Mouse (Mus musculus): ENCODE data around the gene Washc2. TPM values are rescaled to one million over a fixed set of nuclear protein-coding genes. Genes with fewer than 3 reads are reported as not detected.
A peak's percentile ranks its signal among the peaks of the same experiment; 100 is the strongest.
"Not testable (repeated sequence)": the region's sequence is repeated elsewhere in the genome, so short reads cannot be mapped to it uniquely, and the experiment has no call there.

Washc2 gene
- polyA plus RNA-seq (2015; fragmentation: Nextera tagmentation; extraction: Ambion mirVana): 12.9 and 13.2 TPM in 2 replicates

DNA sequence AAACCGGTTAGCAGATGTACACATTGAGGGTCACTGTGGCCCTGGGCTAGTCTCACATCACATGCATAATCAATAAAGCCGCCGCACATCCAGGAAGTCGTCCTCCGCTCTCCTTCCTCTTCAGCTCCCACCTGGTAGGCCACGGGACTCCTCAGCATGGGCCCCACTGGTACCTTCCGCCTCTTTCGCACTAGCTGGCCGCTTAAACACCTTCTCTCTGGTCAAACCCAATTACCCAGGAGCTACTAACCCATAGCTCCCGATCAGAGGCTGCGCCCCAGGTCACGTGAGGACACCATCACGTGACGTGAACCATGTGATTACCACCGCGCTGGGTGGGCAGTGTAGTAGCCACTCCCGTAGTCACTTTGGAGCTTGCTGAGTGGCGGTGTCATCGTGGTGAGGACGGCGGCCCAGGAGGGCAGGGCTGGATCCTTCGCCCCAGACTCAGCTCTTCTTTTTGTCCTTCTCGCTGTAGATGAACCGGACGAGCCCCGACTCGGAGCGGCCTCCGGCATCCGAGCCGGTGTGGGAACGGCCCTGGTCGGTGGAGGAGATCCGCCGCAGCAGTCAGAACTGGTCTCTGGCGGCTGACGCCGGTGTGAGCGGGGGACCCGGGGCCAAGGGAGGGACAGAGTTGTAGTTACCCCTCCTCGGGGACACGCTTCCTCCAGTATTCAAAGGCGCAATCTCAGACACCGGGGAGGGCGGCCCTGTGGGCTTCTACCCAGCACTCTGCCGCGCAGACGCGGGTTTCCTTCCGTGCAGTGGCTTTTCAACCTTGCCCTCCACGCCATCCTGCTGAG is at the start of gene Washc2:
Gene Washc2 (plus strand): TSS at position 310 of the 806 bp plus-strand sequence.
- peak; percentile 98 for ATAC-seq (ENCODE audit: low read depth)
- Histone ChIP-seq H3K27me3 (ENCODE audit: control insufficient read depth, insufficient read depth, low read depth, low read length) (no peaks in the 10 kb centered on the region), H3K9ac (ENCODE audit: low read depth, low read length) (peak within 1 kb of the TSS; percentile 78), H3K36me3 (ENCODE audit: control insufficient read depth, insufficient read depth) (no peaks in the 10 kb centered on the region), H3K27ac (ENCODE audit: low read length) (peak within 1 kb of the TSS; percentile 67), H3K9me3 (replicated peaks; ENCODE audit: control insufficient read depth, low read length) (no peaks in the 10 kb centered on the region), H3K4me2 (ENCODE audit: low read depth, low read length) (peak within 1 kb of the TSS; percentile 95), H3K4me3 (ENCODE audit: low read depth, low read length) (peak within 1 kb of the TSS; percentile 79), H3K4me1 (ENCODE audit: control insufficient read depth, low read depth, low read length) (peaks cover 11% of the 10 kb centered on the region)
- under 1% methylated on average over 51 of the region's 51 CpGs for WGBS (ENCODE audit: insufficient replicate concordance)

DNA sequence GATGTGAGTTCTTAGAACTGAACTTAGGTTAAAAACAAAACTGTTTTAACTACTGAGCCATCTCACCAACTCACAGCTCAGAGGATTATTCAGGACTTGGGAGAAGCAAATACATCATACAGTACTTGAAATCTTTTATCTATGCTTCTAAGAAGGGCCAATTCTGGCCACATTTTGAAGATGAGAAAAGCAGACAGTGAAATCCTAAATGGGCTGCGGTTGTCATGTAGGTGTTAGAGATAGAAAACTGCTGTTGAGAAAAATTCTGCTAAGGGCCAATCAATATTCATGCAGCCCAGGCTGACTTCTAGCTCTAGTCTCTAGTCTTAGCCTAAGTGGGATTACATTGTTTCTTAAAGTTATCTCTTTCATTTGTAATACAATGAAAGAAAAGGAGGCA is 41.5 kb upstream of the Washc2 start:
- Histone ChIP-seq H3K4me2 (ENCODE audit: low read depth, low read length) (no peak overlapping the region), H3K36me3 (ENCODE audit: control insufficient read depth, insufficient read depth) (no peaks in the 10 kb centered on the region), H3K27me3 (ENCODE audit: control insufficient read depth, insufficient read depth, low read depth, low read length) (no peaks in the 10 kb centered on the region), H3K4me1 (ENCODE audit: control insufficient read depth, low read depth, low read length) (no peaks in the 10 kb centered on the region), H3K9me3 (replicated peaks; ENCODE audit: control insufficient read depth, low read length) (no peaks in the 10 kb centered on the region), H3K4me3 (ENCODE audit: low read depth, low read length) (no peak overlapping the region), H3K9ac (ENCODE audit: low read depth, low read length) (no peak overlapping the region), H3K27ac (ENCODE audit: low read length) (no peak overlapping the region)
- 70% methylated on average over 1 of the region's 1 CpGs for WGBS (ENCODE audit: insufficient replicate concordance)
- no peak for ATAC-seq (ENCODE audit: low read depth)

GRCm38 (mm10) chr6:116173511-116174099 is 34.2 kb upstream of the Washc2 start:
- ATAC-seq (ENCODE audit: low read depth); H3K9me3 ChIP-seq (replicated peaks; ENCODE audit: control insufficient read depth, low read length); H3K4me1 ChIP-seq (ENCODE audit: control insufficient read depth, low read depth, low read length); H3K27me3 ChIP-seq (ENCODE audit: control insufficient read depth, insufficient read depth, low read depth, low read length); H3K36me3 ChIP-seq (ENCODE audit: control insufficient read depth, insufficient read depth); H3K4me2 ChIP-seq (ENCODE audit: low read depth, low read length); H3K4me3 ChIP-seq (ENCODE audit: low read depth, low read length); H3K9ac ChIP-seq (ENCODE audit: low read depth, low read length); H3K27ac ChIP-seq (ENCODE audit: low read length): not testable (repeated sequence)
- WGBS (ENCODE audit: insufficient replicate concordance): 70% methylated on average over 37 of the region's 37 CpGs

DNA sequence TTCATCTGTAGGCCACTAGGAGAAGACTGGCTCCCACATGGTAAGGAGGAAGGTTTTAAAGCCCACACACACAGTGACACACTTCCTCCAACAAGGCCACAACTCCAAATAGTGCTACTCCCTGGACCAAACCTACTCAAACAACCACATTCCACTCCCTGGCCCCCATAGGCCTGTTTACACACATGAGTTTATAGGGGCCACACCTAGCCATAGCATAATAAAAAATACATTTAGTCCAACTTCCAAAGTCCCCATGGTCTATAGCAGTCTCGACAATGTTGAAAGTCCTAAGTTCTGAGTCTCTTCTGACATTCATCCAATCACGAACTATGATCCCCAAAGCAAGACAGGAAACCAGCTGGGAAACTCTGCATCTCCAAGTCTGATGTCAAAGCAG is 29.5 kb upstream of the Washc2 start:
- 61% methylated on average over 2 of the region's 2 CpGs for WGBS (ENCODE audit: insufficient replicate concordance)
- ATAC-seq (ENCODE audit: low read depth): no peak

GRCm38 (mm10) chr6:116180731-116181130 is 27.1 kb upstream of the Washc2 start:
- no peaks in the 10 kb centered on the region for H3K27me3 ChIP-seq (ENCODE audit: control insufficient read depth, insufficient read depth, low read depth, low read length)
- no peak overlapping the region for H3K4me3 ChIP-seq (ENCODE audit: low read depth, low read length)
- H3K27ac ChIP-seq (ENCODE audit: low read length): peak overlapping the region; percentile 41; the same call in 1 of the 2 replicates
- ATAC-seq (ENCODE audit: low read depth): peak; percentile 37; the same call in 1 of the 2 replicates
- H3K9me3 ChIP-seq (replicated peaks; ENCODE audit: control insufficient read depth, low read length): no peaks in the 10 kb centered on the region
- WGBS (ENCODE audit: insufficient replicate concordance): 47% methylated on average over 3 of the region's 3 CpGs
- no peaks in the 10 kb centered on the region; the same call in 1 of the 2 replicates for H3K4me1 ChIP-seq (ENCODE audit: control insufficient read depth, low read depth, low read length)
- peak overlapping the region; percentile 17; the same call in 1 of the 2 replicates for H3K4me2 ChIP-seq (ENCODE audit: low read depth, low read length)
- no peaks in the 10 kb centered on the region for H3K36me3 ChIP-seq (ENCODE audit: control insufficient read depth, insufficient read depth)
- no peak overlapping the region for H3K9ac ChIP-seq (ENCODE audit: low read depth, low read length)

More for the DNA sequence above, 29.5 kb upstream of the Washc2 start:
- Histone ChIP-seq H3K4me2 (ENCODE audit: low read depth, low read length) (no peak overlapping the region), H3K9me3 (replicated peaks; ENCODE audit: control insufficient read depth, low read length) (no peaks in the 10 kb centered on the region), H3K36me3 (ENCODE audit: control insufficient read depth, insufficient read depth) (no peaks in the 10 kb centered on the region), H3K27ac (ENCODE audit: low read length) (no peak overlapping the region), H3K27me3 (ENCODE audit: control insufficient read depth, insufficient read depth, low read depth, low read length) (no peaks in the 10 kb centered on the region), H3K4me3 (ENCODE audit: low read depth, low read length) (no peak overlapping the region), H3K4me1 (ENCODE audit: control insufficient read depth, low read depth, low read length) (no peaks in the 10 kb centered on the region; the same call in 1 of the 2 replicates), H3K9ac (ENCODE audit: low read depth, low read length) (no peak overlapping the region)

- no peak overlapping the region for H3K4me2 ChIP-seq (ENCODE audit: low read depth, low read length)
- H3K9ac ChIP-seq (ENCODE audit: low read depth, low read length): no peak overlapping the region
- H3K9me3 ChIP-seq (replicated peaks; ENCODE audit: control insufficient read depth, low read length): no peaks in the 10 kb centered on the region
- H3K27me3 ChIP-seq (ENCODE audit: control insufficient read depth, insufficient read depth, low read depth, low read length): no peaks in the 10 kb centered on the region
- no peak overlapping the region for H3K27ac ChIP-seq (ENCODE audit: low read length)
- H3K4me1 ChIP-seq (ENCODE audit: control insufficient read depth, low read depth, low read length): no peaks in the 10 kb centered on the region; the same call in 1 of the 2 replicates
- H3K4me3 ChIP-seq (ENCODE audit: low read depth, low read length): no peak overlapping the region
- 67% methylated on average over 5 of the region's 5 CpGs for WGBS (ENCODE audit: insufficient replicate concordance)
- ATAC-seq (ENCODE audit: low read depth): no peak
- no peaks in the 10 kb centered on the region for H3K36me3 ChIP-seq (ENCODE audit: control insufficient read depth, insufficient read depth)
These were observed 24.3 kb upstream of the Washc2 start for GRCm38 (mm10) chr6:116183509-116183908.

DNA sequence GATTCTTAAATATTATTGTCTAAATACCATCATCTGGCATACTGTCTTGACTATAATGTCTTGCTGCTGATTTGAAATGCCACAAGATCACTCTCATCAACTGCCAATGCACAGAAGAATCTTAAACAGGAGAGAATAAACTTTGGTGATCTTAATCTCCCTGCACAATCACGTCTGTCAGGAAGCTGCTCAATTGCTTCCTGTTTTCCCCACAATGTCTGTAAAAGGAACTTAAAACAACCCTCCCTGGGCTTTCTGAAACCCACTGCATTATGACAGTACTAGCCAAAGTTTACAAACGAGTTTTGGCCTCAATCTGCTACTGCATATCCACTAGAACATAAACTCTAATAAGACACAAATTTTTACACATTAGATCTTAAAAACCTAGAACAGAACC is 21.4 kb upstream of the Washc2 start:
- Histone ChIP-seq H3K36me3 (ENCODE audit: control insufficient read depth, insufficient read depth) (no peaks in the 10 kb centered on the region), H3K4me2 (ENCODE audit: low read depth, low read length) (no peak overlapping the region), H3K9ac (ENCODE audit: low read depth, low read length) (no peak overlapping the region), H3K9me3 (replicated peaks; ENCODE audit: control insufficient read depth, low read length) (no peaks in the 10 kb centered on the region), H3K4me1 (ENCODE audit: control insufficient read depth, low read depth, low read length) (peaks cover 5% of the 10 kb centered on the region; the same call in 1 of the 2 replicates), H3K4me3 (ENCODE audit: low read depth, low read length) (no peak overlapping the region), H3K27me3 (ENCODE audit: control insufficient read depth, insufficient read depth, low read depth, low read length) (no peaks in the 10 kb centered on the region), H3K27ac (ENCODE audit: low read length) (no peak overlapping the region)
- ATAC-seq (ENCODE audit: low read depth): no peak
- 8% methylated on average over 2 of the region's 2 CpGs for WGBS (ENCODE audit: insufficient replicate concordance)

DNA sequence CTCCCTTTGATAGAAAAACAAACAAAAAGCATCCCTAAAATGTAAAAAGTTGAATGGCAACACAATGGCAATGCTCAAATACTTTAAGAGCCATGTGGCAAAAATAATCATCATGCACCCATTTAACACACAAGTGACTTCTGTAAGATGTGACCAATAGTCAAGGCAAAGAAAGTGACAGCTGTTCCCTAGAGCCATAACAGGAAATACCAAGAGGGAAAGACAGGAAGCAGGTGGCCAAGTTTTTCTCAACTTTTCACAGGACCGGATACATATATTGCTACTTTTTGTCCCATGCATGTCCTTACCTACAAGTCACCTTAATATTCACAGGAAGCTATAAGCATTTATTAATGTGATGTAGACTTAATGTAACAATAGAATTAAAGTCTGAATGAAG is 18.4 kb upstream of the Washc2 start:
- Histone ChIP-seq H3K4me2 (ENCODE audit: low read depth, low read length) (no peak overlapping the region), H3K4me1 (ENCODE audit: control insufficient read depth, low read depth, low read length) (peaks cover 16% of the 10 kb centered on the region), H3K27me3 (ENCODE audit: control insufficient read depth, insufficient read depth, low read depth, low read length) (no peaks in the 10 kb centered on the region), H3K27ac (ENCODE audit: low read length) (no peak overlapping the region), H3K4me3 (ENCODE audit: low read depth, low read length) (no peak overlapping the region), H3K36me3 (ENCODE audit: control insufficient read depth, insufficient read depth) (no peaks in the 10 kb centered on the region), H3K9ac (ENCODE audit: low read depth, low read length) (no peak overlapping the region), H3K9me3 (replicated peaks; ENCODE audit: control insufficient read depth, low read length) (no peaks in the 10 kb centered on the region)
- 21% methylated on average over 1 of the region's 1 CpGs for WGBS (ENCODE audit: insufficient replicate concordance)
- no peak for ATAC-seq (ENCODE audit: low read depth)

- under 1% methylated on average over 50 of the region's 51 CpGs for WGBS (ENCODE audit: insufficient replicate concordance)
These were observed 15.0 kb upstream of the Washc2 start for GRCm38 (mm10) chr6:116192809-116193311.

More at GRCm38 (mm10) chr6:116192809-116193311, 15.0 kb upstream of the Washc2 start:
- peak overlapping the region; percentile 69 for H3K27ac ChIP-seq (ENCODE audit: low read length)
- H3K4me2 ChIP-seq (ENCODE audit: low read depth, low read length): peak overlapping the region; percentile 99
- H3K4me3 ChIP-seq (ENCODE audit: low read depth, low read length): peak overlapping the region; percentile 77
- no peaks in the 10 kb centered on the region for H3K27me3 ChIP-seq (ENCODE audit: control insufficient read depth, insufficient read depth, low read depth, low read length)
- H3K36me3 ChIP-seq (ENCODE audit: control insufficient read depth, insufficient read depth): no peaks in the 10 kb centered on the region
- H3K4me1 ChIP-seq (ENCODE audit: control insufficient read depth, low read depth, low read length): peaks cover 16% of the 10 kb centered on the region
- ATAC-seq (ENCODE audit: low read depth): peak; percentile 72
- H3K9me3 ChIP-seq (replicated peaks; ENCODE audit: control insufficient read depth, low read length): no peaks in the 10 kb centered on the region
- peak overlapping the region; percentile 82 for H3K9ac ChIP-seq (ENCODE audit: low read depth, low read length)
